Mouse (Mus musculus): ENCODE measurements around the gene Tap1. TPM values are rescaled to one million over a fixed set of nuclear protein-coding genes. Genes with fewer than 3 reads are reported as not detected.

Tap1 gene
- polyA plus RNA-seq, 1 experiment from 2014 or later, result 4.1 TPM

- no peak; the same call in 1 of the 2 replicates for ATAC-seq (ENCODE audit: insufficient number of reproducible peaks, insufficient read depth, low FRiP score, low TSS enrichment, low read depth)
- peak overlapping the region; percentile 67 for H3K4me3 ChIP-seq (replicated peaks)
- H3K27me3 ChIP-seq, result peaks cover 84% of the 10 kb centered on the region
- peak overlapping the region; percentile 64 for H3K9ac ChIP-seq (replicated peaks)
- peak overlapping the region; percentile 95 for H3K4me2 ChIP-seq
- H3K36me3 ChIP-seq, result no peaks in the 10 kb centered on the region
- H3K4me1 ChIP-seq (replicated peaks), result peaks cover 7% of the 10 kb centered on the region; the same call in 1 of the 2 replicates
- no peak overlapping the region for H3K27ac ChIP-seq
- no peaks in the 10 kb centered on the region for H3K9me3 ChIP-seq
- whole genome bisulfite sequencing, result under 1% methylated on average over 44 of the region's 44 CpGs
These were observed 17.1 kb downstream of the Tap1 start for GRCm38 (mm10) chr17:34204303-34205010.

GRCm38 (mm10) chr17:34205021-34205745 lies 17.8 kb downstream of the Tap1 start:
- WGBS, result 10% methylated on average over 18 of the region's 18 CpGs

GRCm38 (mm10) chr17:34205746-34206176 lies 18.4 kb downstream of the Tap1 start:
- peak overlapping the region; percentile 95; the same call in 1 of the 2 replicates for H3K4me2 ChIP-seq
- H3K4me3 ChIP-seq (replicated peaks), result peak overlapping the region; percentile 67; the same call in 1 of the 2 replicates
- no peak overlapping the region for H3K27ac ChIP-seq
- no peak for ATAC-seq (ENCODE audit: insufficient number of reproducible peaks, insufficient read depth, low FRiP score, low TSS enrichment, low read depth)
- H3K9me3 ChIP-seq, result peaks cover 4% of the 10 kb centered on the region; the same call in 1 of the 2 replicates
- H3K27me3 ChIP-seq, result peaks cover 86% of the 10 kb centered on the region
- 16% methylated on average over 9 of the region's 9 CpGs for WGBS
- no peaks in the 10 kb centered on the region for H3K36me3 ChIP-seq
- H3K9ac ChIP-seq (replicated peaks), result peak overlapping the region; percentile 45; the same call in 1 of the 2 replicates
- H3K4me1 ChIP-seq (replicated peaks), result peaks cover 7% of the 10 kb centered on the region; the same call in 1 of the 2 replicates

More at GRCm38 (mm10) chr17:34205021-34205745, 17.8 kb downstream of the Tap1 start:
- H3K4me2 ChIP-seq, result peak overlapping the region; percentile 95
- H3K27ac ChIP-seq, result no peak overlapping the region
- H3K36me3 ChIP-seq, result no peaks in the 10 kb centered on the region
- no peak for ATAC-seq (ENCODE audit: insufficient number of reproducible peaks, insufficient read depth, low FRiP score, low TSS enrichment, low read depth)
- peaks cover 4% of the 10 kb centered on the region; the same call in 1 of the 2 replicates for H3K9me3 ChIP-seq
- peak overlapping the region; percentile 67 for H3K4me3 ChIP-seq (replicated peaks)
- peaks cover 85% of the 10 kb centered on the region for H3K27me3 ChIP-seq
- H3K4me1 ChIP-seq (replicated peaks), result peaks cover 7% of the 10 kb centered on the region; the same call in 1 of the 2 replicates
- peak overlapping the region; percentile 64 for H3K9ac ChIP-seq (replicated peaks)

GRCm38 (mm10) chr17:34206731-34207130 lies 19.4 kb downstream of the Tap1 start:
- H3K27me3 ChIP-seq, result peaks cover 86% of the 10 kb centered on the region

GRCm38 (mm10) chr17:34207456-34207855 lies 20.1 kb downstream of the Tap1 start:
- no peaks in the 10 kb centered on the region for H3K36me3 ChIP-seq
- no peak for ATAC-seq (ENCODE audit: insufficient number of reproducible peaks, insufficient read depth, low FRiP score, low TSS enrichment, low read depth)
- H3K27ac ChIP-seq, result no peak overlapping the region
- 62% methylated on average over 3 of the region's 3 CpGs for WGBS
- peaks cover 7% of the 10 kb centered on the region; the same call in 1 of the 2 replicates for H3K4me1 ChIP-seq (replicated peaks)
- H3K27me3 ChIP-seq, result peaks cover 91% of the 10 kb centered on the region
- no peak overlapping the region for H3K9ac ChIP-seq (replicated peaks)
- no peak overlapping the region for H3K4me2 ChIP-seq
- H3K4me3 ChIP-seq (replicated peaks), result no peak overlapping the region
- peaks cover 4% of the 10 kb centered on the region; the same call in 1 of the 2 replicates for H3K9me3 ChIP-seq

More at GRCm38 (mm10) chr17:34206731-34207130, 19.4 kb downstream of the Tap1 start:
- Histone ChIP-seq H3K4me3 (replicated peaks) (no peak overlapping the region), H3K27ac (no peak overlapping the region), H3K36me3 (no peaks in the 10 kb centered on the region), H3K4me2 (no peak overlapping the region), H3K4me1 (replicated peaks) (peaks cover 7% of the 10 kb centered on the region; the same call in 1 of the 2 replicates), H3K9ac (replicated peaks) (no peak overlapping the region), H3K9me3 (peaks cover 4% of the 10 kb centered on the region; the same call in 1 of the 2 replicates)
- WGBS, result 74% methylated on average over 5 of the region's 5 CpGs
- no peak for ATAC-seq (ENCODE audit: insufficient number of reproducible peaks, insufficient read depth, low FRiP score, low TSS enrichment, low read depth)

- 93% methylated on average over 9 of the region's 9 CpGs for WGBS
- H3K4me1 ChIP-seq (replicated peaks), result peaks cover 7% of the 10 kb centered on the region; the same call in 1 of the 2 replicates
- H3K4me2 ChIP-seq, result no peak overlapping the region
- peaks cover 92% of the 10 kb centered on the region for H3K27me3 ChIP-seq
- H3K27ac ChIP-seq, result no peak overlapping the region
- H3K36me3 ChIP-seq, result no peaks in the 10 kb centered on the region
- no peak for ATAC-seq (ENCODE audit: insufficient number of reproducible peaks, insufficient read depth, low FRiP score, low TSS enrichment, low read depth)
- H3K9me3 ChIP-seq, result peaks cover 4% of the 10 kb centered on the region; the same call in 1 of the 2 replicates
- H3K4me3 ChIP-seq (replicated peaks), result no peak overlapping the region
- no peak overlapping the region for H3K9ac ChIP-seq (replicated peaks)
These were observed 20.5 kb downstream of the Tap1 start for GRCm38 (mm10) chr17:34207866-34208265.

GRCm38 (mm10) chr17:34208421-34208820 lies 21.1 kb downstream of the Tap1 start:
- 16% methylated on average over 10 of the region's 10 CpGs for WGBS
- Histone ChIP-seq H3K27me3 (peaks cover 92% of the 10 kb centered on the region), H3K27ac (no peak overlapping the region), H3K4me2 (no peak overlapping the region), H3K9me3 (peaks cover 4% of the 10 kb centered on the region; the same call in 1 of the 2 replicates), H3K36me3 (no peaks in the 10 kb centered on the region), H3K4me3 (replicated peaks) (no peak overlapping the region), H3K9ac (replicated peaks) (no peak overlapping the region), H3K4me1 (replicated peaks) (peaks cover 7% of the 10 kb centered on the region; the same call in 1 of the 2 replicates)
- no peak for ATAC-seq (ENCODE audit: insufficient number of reproducible peaks, insufficient read depth, low FRiP score, low TSS enrichment, low read depth)

- no peak for ATAC-seq (ENCODE audit: insufficient number of reproducible peaks, insufficient read depth, low FRiP score, low TSS enrichment, low read depth)
- Histone ChIP-seq H3K27me3 (peaks cover 94% of the 10 kb centered on the region), H3K4me2 (no peak overlapping the region), H3K4me3 (replicated peaks) (no peak overlapping the region), H3K4me1 (replicated peaks) (peaks cover 6% of the 10 kb centered on the region; the same call in 1 of the 2 replicates), H3K9me3 (peaks cover 4% of the 10 kb centered on the region; the same call in 1 of the 2 replicates), H3K27ac (no peak overlapping the region), H3K9ac (replicated peaks) (no peak overlapping the region), H3K36me3 (no peaks in the 10 kb centered on the region)
- WGBS, result 45% methylated on average over 3 of the region's 3 CpGs
These were observed 22.3 kb downstream of the Tap1 start for GRCm38 (mm10) chr17:34209680-34210079.

GRCm38 (mm10) chr17:34210599-34210998 lies 23.2 kb downstream of the Tap1 start:
- H3K9me3 ChIP-seq, result peaks cover 4% of the 10 kb centered on the region; the same call in 1 of the 2 replicates
- H3K27ac ChIP-seq, result no peak overlapping the region
- H3K36me3 ChIP-seq, result no peaks in the 10 kb centered on the region
- no peak for ATAC-seq (ENCODE audit: insufficient number of reproducible peaks, insufficient read depth, low FRiP score, low TSS enrichment, low read depth)
- 76% methylated on average over 3 of the region's 3 CpGs for WGBS
- no peaks in the 10 kb centered on the region for H3K4me1 ChIP-seq (replicated peaks)
- no peak overlapping the region for H3K4me3 ChIP-seq (replicated peaks)
- H3K9ac ChIP-seq (replicated peaks), result no peak overlapping the region
- H3K27me3 ChIP-seq, result peaks cover 94% of the 10 kb centered on the region
- no peak overlapping the region for H3K4me2 ChIP-seq

GRCm38 (mm10) chr17:34211746-34212365 lies 24.5 kb downstream of the Tap1 start:
- ATAC-seq (ENCODE audit: insufficient number of reproducible peaks, insufficient read depth, low FRiP score, low TSS enrichment, low read depth), result no peak
- H3K27me3 ChIP-seq, result peaks cover 90% of the 10 kb centered on the region
- WGBS, result 19% methylated on average over 23 of the region's 23 CpGs

More at GRCm38 (mm10) chr17:34211746-34212365, 24.5 kb downstream of the Tap1 start:
- H3K9me3 ChIP-seq, result peaks cover 4% of the 10 kb centered on the region; the same call in 1 of the 2 replicates
- H3K4me1 ChIP-seq (replicated peaks), result no peaks in the 10 kb centered on the region
- no peaks in the 10 kb centered on the region for H3K36me3 ChIP-seq
- H3K9ac ChIP-seq (replicated peaks), result 0 out of 2 replicates have a peak overlapping the region, but pooled peaks have one; percentile 14
- no peak overlapping the region for H3K4me2 ChIP-seq
- 0 out of 2 replicates have a peak overlapping the region, but pooled peaks have one; percentile 4 for H3K4me3 ChIP-seq (replicated peaks)
- H3K27ac ChIP-seq, result no peak overlapping the region

All from limb, embryonic 12.5 days (tissue).